Mouse (Mus musculus) neutrophil, adult 83 days (primary cell): ENCODE data around the gene Clock. TPM values are rescaled to one million over a fixed set of nuclear protein-coding genes. Genes with fewer than 3 reads are reported as not detected.

Experiments
- total RNA-seq, 2 experiments: library from RNA; stranded (reverse); gene quantifications; one replicate each; pipeline ENCODE4 v1.2.4; 2023

Clock gene
- total RNA-seq = 10 to 100 TPM in 1 of 2 experiments, 1 to 10 TPM in 1; 7.6 to 10.3 TPM

DNA sequence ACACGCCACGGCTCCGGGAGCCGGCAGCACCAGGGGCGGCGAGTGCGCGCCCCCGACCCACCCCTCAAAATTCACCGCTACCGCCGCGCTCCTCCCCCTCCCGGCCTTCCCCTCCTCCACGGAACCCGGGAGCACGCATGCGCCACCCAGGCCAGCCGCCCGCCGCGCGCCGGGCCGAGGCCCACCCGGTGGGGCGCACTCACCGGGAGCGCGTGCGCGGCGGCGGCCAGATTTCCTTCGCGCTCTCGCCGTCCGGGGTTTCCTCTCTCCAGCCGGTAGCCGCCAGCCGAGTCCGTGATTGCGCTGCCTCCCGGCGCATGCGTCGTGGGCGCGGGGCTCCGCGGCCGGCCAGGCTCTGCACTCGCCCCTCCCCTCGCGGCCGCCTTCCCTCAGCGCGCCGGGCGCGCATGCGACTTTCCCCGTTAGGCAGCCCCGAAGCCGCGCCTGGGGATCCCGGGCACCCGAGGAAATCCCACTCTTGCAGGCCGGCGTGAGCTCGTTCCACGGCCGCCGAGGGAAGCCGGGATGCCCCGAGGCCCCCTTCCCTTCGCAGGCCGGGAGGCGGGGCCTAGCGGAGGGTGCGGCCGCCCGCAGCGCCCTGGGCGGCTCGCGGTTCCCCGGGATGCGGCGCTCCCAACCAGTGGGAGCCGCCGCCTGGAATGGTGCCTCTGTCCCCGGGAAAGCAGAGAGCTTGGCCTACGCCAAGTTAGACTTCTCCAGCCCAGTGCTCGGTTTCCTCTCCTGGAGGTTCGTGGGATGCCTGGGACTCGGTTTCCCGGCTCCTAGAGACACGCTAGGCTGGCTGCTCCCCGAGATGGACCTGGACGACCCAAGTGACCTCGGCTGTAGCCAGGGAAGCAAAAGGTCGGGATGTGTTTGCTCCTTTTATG is at the start of gene Clock:
Clock (minus strand) TSS at position 341 of the 890 bp plus-strand sequence.

DNA sequence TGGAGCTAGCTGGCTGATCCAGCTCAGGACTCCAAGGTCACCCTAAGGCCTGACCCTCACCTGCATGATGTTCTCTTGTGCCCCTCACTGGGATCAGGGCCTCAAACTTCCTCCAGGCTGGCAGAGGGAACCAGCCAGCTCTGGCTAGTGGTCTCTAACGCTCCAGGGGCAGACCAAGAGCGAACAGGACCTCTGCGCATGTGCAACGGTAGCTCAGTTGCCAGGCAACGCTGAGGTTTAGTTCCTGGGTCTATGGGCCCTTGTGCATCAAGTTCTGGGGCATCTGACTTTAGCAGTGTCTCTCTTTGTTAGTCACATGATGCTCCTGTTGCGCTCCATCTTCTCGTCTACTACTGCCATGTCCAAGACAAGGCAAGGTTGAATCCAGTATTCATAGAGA is 26.4 kb upstream of the Clock start, which contains the start of gene Pdcl2:
Pdcl2 (minus strand) TSS at position 204 of the 400 bp plus-strand sequence.

GRCm38 (mm10) chr5:76183750-76184261 is 120.8 kb downstream of the Clock start, which contains the start of gene Tmem165:
Tmem165 (plus strand) TSS chr5:76183880.

Other genes starting within 250 kb of the Clock start
- 10 to 100 TPM; 48.3 to 58.2 TPM for gene Srd5a3, start 164.5 kb downstream of the Clock start, total RNA-seq
- 10 to 100 TPM; 73.8 to 77.0 TPM for gene Tmem165, start 120.9 kb downstream of the Clock start, total RNA-seq
- not detected for gene Pdcl2, start 26.4 kb upstream of the Clock start, total RNA-seq
- not detected for gene Nmu, start 59.0 kb upstream of the Clock start, total RNA-seq
- not detected for gene Gm7271, start 179.2 kb upstream of the Clock start, total RNA-seq
- gene Exoc1, start 224.5 kb upstream of the Clock start, total RNA-seq = 10 to 100 TPM; 54.0 to 55.5 TPM